Mouse (Mus musculus): ENCODE results near the gene Kif1c. TPM values are rescaled to one million over a fixed set of nuclear protein-coding genes. Genes with fewer than 3 reads are reported as not detected.

The Kif1c gene
- polyA plus RNA-seq, 1 experiment = not detected

DNA sequence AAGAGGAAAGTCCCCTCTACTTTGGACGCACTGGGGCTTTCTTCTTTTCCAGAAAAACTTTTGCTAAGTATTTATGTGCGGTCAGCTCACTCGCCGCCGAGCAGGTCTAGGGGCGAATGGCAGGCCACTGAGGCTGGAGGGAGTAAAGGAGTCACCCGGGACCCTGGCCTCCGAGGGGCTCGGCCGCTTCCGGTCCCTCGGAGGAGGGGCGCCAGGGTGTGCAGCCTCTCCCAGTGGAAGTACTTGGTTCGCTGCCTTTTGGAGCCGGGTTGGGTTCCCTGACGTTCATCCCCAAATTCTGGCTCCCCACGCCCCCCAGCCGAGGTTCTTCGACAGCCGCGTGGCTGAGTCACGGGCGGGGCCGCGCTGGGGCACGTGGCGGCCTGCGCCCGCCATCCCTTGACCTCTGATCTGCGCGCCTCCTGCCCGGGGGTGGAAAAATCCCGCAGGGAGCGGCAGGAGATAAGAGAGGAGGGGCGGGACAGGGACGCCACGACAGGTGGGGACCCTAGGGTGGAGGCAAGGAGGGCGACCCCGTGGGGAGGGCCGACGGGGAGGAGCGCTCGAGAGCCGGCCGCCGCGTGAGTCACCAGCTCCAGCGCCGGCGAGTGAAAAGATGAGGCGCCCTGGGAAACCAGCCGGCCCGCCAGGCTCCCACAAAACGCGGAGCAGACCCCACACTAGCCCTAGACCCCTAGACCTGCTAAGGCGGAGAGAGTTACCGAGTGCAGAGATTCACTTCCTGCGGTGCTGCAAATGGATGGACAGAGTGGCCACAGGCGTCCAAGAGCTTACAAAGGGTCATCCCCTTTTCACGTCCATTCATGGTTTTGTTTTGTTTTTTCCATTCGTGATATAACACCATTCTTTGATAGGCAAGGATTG, 44.5 kb upstream of the Kif1c start:
- H3K4me3 ChIP-seq (ENCODE audit: insufficient read depth, low read depth, low read length) = peak overlapping the region; percentile 78
- H3K27ac ChIP-seq (ENCODE audit: insufficient read depth, low read depth, low read length) = peak overlapping the region; percentile 6; the same call in 1 of the 2 replicates
- TF ChIP-seq POLR2A (IDR thresholded peaks at IDR 0.05; ENCODE audit: insufficient read depth, low read depth, low read length) (0 out of 2 replicates have a peak, but pooled peaks have one; percentile 21), CTCF (IDR thresholded peaks at IDR 0.05; ENCODE audit: insufficient read depth, low read depth, low read length) (no peak)
- H3K4me1 ChIP-seq (ENCODE audit: control insufficient read depth, insufficient read depth, low read length) = peaks cover 19% of the 10 kb centered on the region
- 3% methylated on average over 61 of the region's 61 CpGs for WGBS

DNA sequence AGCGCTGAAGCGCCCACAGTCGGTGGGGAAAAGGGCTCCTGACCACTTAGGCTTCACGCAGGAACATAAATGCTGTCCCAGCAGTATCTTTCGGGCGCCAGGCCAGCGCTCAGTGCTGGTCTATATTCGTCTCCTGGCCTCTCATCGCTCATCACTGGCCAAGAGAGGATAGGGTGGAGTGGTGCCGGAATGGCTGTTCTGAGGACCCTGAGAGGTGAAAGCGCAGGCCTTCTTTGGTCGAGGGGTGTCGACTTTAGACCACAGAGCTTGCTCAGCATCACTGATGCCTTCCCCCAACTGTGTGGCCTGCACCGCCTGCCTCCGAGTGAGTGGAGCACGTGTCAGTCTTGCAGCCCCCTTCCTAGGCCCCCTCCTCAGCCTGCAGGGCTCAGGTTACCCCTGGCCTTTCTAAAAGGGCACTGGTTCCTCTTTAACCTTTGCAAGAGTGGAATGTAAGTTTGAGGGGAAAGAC, 43.9 kb upstream of the Kif1c start:
- peaks cover 19% of the 10 kb centered on the region for H3K4me1 ChIP-seq (ENCODE audit: control insufficient read depth, insufficient read depth, low read length)
- TF ChIP-seq CTCF (IDR thresholded peaks at IDR 0.05; ENCODE audit: insufficient read depth, low read depth, low read length) = no peak
- WGBS = 48% methylated on average over 16 of the region's 16 CpGs
- H3K27ac ChIP-seq (ENCODE audit: insufficient read depth, low read depth, low read length) = no peak overlapping the region
- H3K4me3 ChIP-seq (ENCODE audit: insufficient read depth, low read depth, low read length) = 0 out of 2 replicates have a peak overlapping the region, but pooled peaks have one; percentile 78

DNA sequence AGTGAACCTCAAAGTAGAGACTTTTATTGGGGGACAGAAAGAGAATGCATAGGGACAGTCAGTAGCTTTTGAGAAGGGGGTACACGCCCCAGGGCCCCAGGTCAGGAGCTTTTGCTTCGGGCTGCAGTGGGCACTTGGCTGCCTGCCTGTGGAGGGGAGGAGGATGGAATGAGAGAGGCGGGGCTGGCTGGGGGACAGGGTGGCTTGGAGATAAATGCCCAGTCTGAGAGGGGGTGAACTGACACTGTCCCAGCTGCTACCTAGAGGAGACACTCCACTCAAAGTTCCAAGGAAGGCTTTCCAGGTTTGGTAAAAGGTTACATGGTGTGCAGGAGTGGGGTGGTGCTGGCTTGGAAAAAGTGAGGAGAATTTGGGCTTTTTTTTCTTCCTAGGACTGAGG, 43.4 kb upstream of the Kif1c start, which contains the start of gene Eno3:
Eno3 (plus strand) TSS at position 239 of the 400 bp plus-strand sequence.
- H3K27ac ChIP-seq (ENCODE audit: insufficient read depth, low read depth, low read length) = no peak within 1 kb of the TSS
- WGBS = 51% methylated on average over 3 of the region's 3 CpGs
- TF ChIP-seq CTCF (IDR thresholded peaks at IDR 0.05; ENCODE audit: insufficient read depth, low read depth, low read length) (no peak), POLR2A (IDR thresholded peaks at IDR 0.05; ENCODE audit: insufficient read depth, low read depth, low read length) (no peak)

DNA sequence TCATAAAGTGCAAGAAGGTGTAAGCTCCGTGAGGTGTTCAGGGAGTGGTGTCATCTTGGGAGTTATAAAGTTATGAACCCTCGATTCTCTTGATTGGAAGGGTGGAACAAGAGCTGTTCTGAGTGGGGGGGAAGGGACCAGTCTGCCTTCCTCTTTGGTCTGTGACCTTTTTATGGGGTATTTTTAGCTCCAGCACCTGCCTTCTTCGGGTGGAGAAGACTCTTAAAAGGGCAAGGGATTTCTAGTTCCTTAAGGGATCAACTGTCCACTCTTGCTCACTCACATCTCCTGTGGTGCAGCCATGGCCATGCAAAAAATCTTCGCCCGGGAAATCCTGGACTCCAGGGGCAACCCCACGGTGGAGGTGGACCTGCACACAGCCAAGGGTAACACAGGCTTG, 42.8 kb upstream of the Kif1c start:
- WGBS = 57% methylated on average over 6 of the region's 6 CpGs

More for the DNA sequence above, 43.4 kb upstream of the Kif1c start, which contains the start of gene Eno3:
- Histone ChIP-seq H3K4me3 (ENCODE audit: insufficient read depth, low read depth, low read length) (peak within 1 kb of the TSS; percentile 78), H3K4me1 (ENCODE audit: control insufficient read depth, insufficient read depth, low read length) (peaks cover 17% of the 10 kb centered on the region)

DNA sequence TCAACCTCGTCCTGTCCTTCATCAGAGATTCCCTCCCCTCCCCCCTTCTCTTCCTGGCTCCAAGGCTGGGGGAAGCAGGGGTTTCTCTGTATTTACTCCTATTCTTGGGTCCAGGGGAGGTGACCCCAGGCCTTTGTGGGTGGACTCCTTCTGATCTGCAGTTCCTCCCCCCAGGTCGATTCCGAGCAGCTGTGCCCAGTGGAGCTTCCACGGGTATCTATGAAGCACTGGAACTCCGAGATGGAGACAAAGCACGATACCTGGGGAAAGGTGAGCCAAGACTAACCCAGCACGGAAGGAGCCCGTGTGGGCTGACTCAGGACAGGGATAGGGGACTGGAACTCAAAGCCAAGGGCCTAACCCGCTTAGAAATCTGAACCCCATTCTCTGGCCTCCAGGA, 42.4 kb upstream of the Kif1c start:
- TF ChIP-seq CTCF (IDR thresholded peaks at IDR 0.05; ENCODE audit: insufficient read depth, low read depth, low read length) (no peak), POLR2A (IDR thresholded peaks at IDR 0.05; ENCODE audit: insufficient read depth, low read depth, low read length) (no peak)
- 70% methylated on average over 9 of the region's 9 CpGs for WGBS
- H3K4me1 ChIP-seq (ENCODE audit: control insufficient read depth, insufficient read depth, low read length) = peaks cover 13% of the 10 kb centered on the region

More for the DNA sequence above, 42.8 kb upstream of the Kif1c start:
- Histone ChIP-seq H3K4me1 (ENCODE audit: control insufficient read depth, insufficient read depth, low read length) (peaks cover 15% of the 10 kb centered on the region), H3K4me3 (ENCODE audit: insufficient read depth, low read depth, low read length) (no peak overlapping the region), H3K27ac (ENCODE audit: insufficient read depth, low read depth, low read length) (no peak overlapping the region)
- TF ChIP-seq CTCF (IDR thresholded peaks at IDR 0.05; ENCODE audit: insufficient read depth, low read depth, low read length) (no peak), POLR2A (IDR thresholded peaks at IDR 0.05; ENCODE audit: insufficient read depth, low read depth, low read length) (no peak)

DNA sequence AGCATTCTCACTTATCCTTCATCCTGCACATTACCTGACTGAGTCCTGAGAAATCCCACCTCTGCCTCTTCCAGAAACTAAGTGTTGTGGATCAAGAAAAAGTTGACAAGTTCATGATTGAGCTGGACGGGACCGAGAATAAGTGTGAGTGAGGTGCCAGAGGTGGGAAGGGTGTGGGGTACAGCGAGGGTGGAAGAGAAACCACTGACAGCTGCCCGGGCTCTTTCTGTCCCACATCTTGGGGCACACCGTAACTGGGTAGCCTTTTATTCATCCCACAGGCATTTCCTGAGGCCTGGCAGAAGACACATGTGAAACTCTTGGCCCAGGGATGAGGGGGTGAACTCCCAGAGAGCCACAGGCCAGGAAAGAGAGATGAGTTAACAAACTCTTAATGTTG, 41.8 kb upstream of the Kif1c start:
- TF ChIP-seq POLR2A (IDR thresholded peaks at IDR 0.05; ENCODE audit: insufficient read depth, low read depth, low read length) (no peak), CTCF (IDR thresholded peaks at IDR 0.05; ENCODE audit: insufficient read depth, low read depth, low read length) (no peak)
- Histone ChIP-seq H3K4me1 (ENCODE audit: control insufficient read depth, insufficient read depth, low read length) (peaks cover 13% of the 10 kb centered on the region), H3K27ac (ENCODE audit: insufficient read depth, low read depth, low read length) (no peak overlapping the region), H3K4me3 (ENCODE audit: insufficient read depth, low read depth, low read length) (no peak overlapping the region)
- 90% methylated on average over 5 of the region's 5 CpGs for WGBS

More for the DNA sequence above, 42.4 kb upstream of the Kif1c start:
- Histone ChIP-seq H3K27ac (ENCODE audit: insufficient read depth, low read depth, low read length) (no peak overlapping the region), H3K4me3 (ENCODE audit: insufficient read depth, low read depth, low read length) (no peak overlapping the region)

DNA sequence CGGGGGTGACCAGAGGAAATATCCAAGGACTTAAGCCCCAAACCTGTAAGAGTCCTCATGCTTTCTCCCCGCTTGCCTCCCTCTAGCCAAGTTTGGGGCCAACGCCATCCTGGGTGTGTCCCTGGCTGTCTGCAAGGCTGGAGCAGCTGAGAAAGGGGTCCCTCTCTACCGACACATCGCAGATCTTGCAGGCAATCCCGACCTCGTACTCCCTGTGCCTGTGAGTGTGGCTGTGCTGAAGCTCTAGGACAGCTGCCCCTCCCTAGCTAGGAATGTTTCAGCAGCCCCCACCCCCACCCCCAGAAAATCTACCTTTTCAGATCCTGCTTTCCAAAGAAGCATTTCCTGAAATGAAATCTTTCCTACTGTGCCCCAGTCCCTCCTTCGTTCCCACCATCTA, 41.4 kb upstream of the Kif1c start:
- TF ChIP-seq POLR2A (IDR thresholded peaks at IDR 0.05; ENCODE audit: insufficient read depth, low read depth, low read length) = no peak
- no peak for TF ChIP-seq CTCF (IDR thresholded peaks at IDR 0.05; ENCODE audit: insufficient read depth, low read depth, low read length)
- Histone ChIP-seq H3K4me3 (ENCODE audit: insufficient read depth, low read depth, low read length) (no peak overlapping the region), H3K27ac (ENCODE audit: insufficient read depth, low read depth, low read length) (no peak overlapping the region), H3K4me1 (ENCODE audit: control insufficient read depth, insufficient read depth, low read length) (peaks cover 13% of the 10 kb centered on the region)
- WGBS = 85% methylated on average over 8 of the region's 8 CpGs

DNA sequence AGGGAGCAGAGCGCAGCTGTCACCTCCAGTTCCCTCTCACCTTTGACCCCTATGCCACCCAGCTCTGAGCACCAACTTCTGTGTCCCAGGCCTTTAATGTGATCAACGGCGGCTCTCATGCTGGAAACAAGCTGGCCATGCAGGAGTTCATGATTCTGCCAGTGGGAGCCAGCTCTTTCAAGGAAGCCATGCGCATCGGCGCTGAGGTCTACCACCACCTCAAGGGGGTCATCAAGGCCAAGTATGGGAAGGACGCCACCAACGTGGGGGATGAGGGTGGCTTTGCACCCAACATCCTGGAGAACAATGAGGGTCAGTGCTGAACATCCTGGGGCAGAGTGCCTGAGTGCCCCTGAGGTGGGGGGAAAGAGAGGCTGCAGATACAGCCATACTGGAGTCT, 39.8 kb upstream of the Kif1c start:
- no peak overlapping the region for H3K4me3 ChIP-seq (ENCODE audit: insufficient read depth, low read depth, low read length)
- TF ChIP-seq CTCF (IDR thresholded peaks at IDR 0.05; ENCODE audit: insufficient read depth, low read depth, low read length) (no peak), POLR2A (IDR thresholded peaks at IDR 0.05; ENCODE audit: insufficient read depth, low read depth, low read length) (no peak)
- no peak overlapping the region for H3K27ac ChIP-seq (ENCODE audit: insufficient read depth, low read depth, low read length)
- WGBS = 91% methylated on average over 8 of the region's 8 CpGs
- H3K4me1 ChIP-seq (ENCODE audit: control insufficient read depth, insufficient read depth, low read length) = peaks cover 11% of the 10 kb centered on the region

DNA sequence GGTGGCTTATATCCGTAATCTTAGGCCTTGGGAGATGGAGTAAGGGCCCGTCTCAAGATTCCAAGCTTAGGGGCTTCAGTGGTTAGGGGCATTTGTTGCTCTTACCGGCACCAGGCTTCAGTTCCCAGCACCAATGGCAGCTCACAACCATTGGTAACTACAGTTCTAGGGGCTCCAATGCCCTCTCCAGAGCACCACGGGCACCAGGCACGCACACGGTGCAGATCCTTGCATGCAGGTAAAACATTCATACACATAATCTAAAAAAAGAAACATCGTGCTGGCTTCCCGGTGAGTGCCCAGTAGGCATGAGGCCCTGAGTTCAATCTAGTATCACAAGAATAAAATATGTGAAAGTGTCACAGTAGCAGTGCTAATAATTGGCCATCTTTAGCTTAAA, 37.2 kb upstream of the Kif1c start:
- no peak for TF ChIP-seq CTCF (IDR thresholded peaks at IDR 0.05; ENCODE audit: insufficient read depth, low read depth, low read length)
- no peak for TF ChIP-seq POLR2A (IDR thresholded peaks at IDR 0.05; ENCODE audit: insufficient read depth, low read depth, low read length)
- no peaks in the 10 kb centered on the region for H3K4me1 ChIP-seq (ENCODE audit: control insufficient read depth, insufficient read depth, low read length)
- H3K27ac ChIP-seq (ENCODE audit: insufficient read depth, low read depth, low read length) = no peak overlapping the region
- 92% methylated on average over 8 of the region's 8 CpGs for WGBS
- no peak overlapping the region for H3K4me3 ChIP-seq (ENCODE audit: insufficient read depth, low read depth, low read length)
